Mouse (Mus musculus): ENCODE data around the gene Irf7. TPM values are rescaled to one million over a fixed set of nuclear protein-coding genes. Genes with fewer than 3 reads are reported as not detected.

Irf7 gene
- total RNA-seq, 1 experiment, result 0.67 TPM

GRCm38 (mm10) chr7:141222696-141223215 is 43.5 kb downstream of the Irf7 start:
- no peak overlapping the region for H3K9ac ChIP-seq (ENCODE audit: insufficient read depth, low read depth, low read length, poor library complexity, severe bottlenecking)
- H3K9me3 ChIP-seq (ENCODE audit: control insufficient read depth, insufficient read depth, low read depth, low read length), result no peaks in the 10 kb centered on the region
- DNase-seq (ENCODE audit: low read depth, low spot score), result no peak
- H3K36me3 ChIP-seq (ENCODE audit: control insufficient read depth, insufficient read depth, low read length, poor library complexity, severe bottlenecking), result peaks cover 10% of the 10 kb centered on the region
- in situ Hi-C loops (cut with MboI; ENCODE audit: low sequenced_read_pairs in 2 of 2, unreplicated experiment in 2 of 2), result no loop called here
- no peak for TF ChIP-seq HCFC1 (IDR thresholded peaks at IDR 0.05; ENCODE audit: borderline replicate concordance, insufficient read depth, low read length)
- no peak for TF ChIP-seq MAFK (IDR thresholded peaks at IDR 0.05; ENCODE audit: insufficient read depth, low read depth, low read length)
- H3K4me1 ChIP-seq (ENCODE audit: control insufficient read depth in 2 of 2, insufficient read depth in 2 of 2, low read length in 2 of 2, poor library complexity in 1 of 2), result peaks cover 0 to 15% of the 10 kb centered on the region in 2 experiments; a peak in 3 of 4 replicates
- no peak overlapping the region for H3K4me3 ChIP-seq (ENCODE audit: insufficient read depth in 1 of 2, low read depth in 1 of 2, low read length in 2 of 2, poor library complexity in 1 of 2, severe bottlenecking in 1 of 2)
- H3K27ac ChIP-seq (ENCODE audit: insufficient read depth, low read depth, low read length, poor library complexity, severe bottlenecking), result no peak overlapping the region

GRCm38 (mm10) chr7:141222126-141222467 is 44.2 kb downstream of the Irf7 start:
- TF ChIP-seq HCFC1 (IDR thresholded peaks at IDR 0.05; ENCODE audit: borderline replicate concordance, insufficient read depth, low read length) (no peak), MAFK (IDR thresholded peaks at IDR 0.05; ENCODE audit: insufficient read depth, low read depth, low read length) (no peak), ZC3H11A (IDR thresholded peaks at IDR 0.05; ENCODE audit: borderline replicate concordance, low read depth, low read length) (no peak), ZNF384 (IDR thresholded peaks at IDR 0.05; ENCODE audit: low read depth, low read length) (no peak), CHD2 (IDR thresholded peaks at IDR 0.05; ENCODE audit: low read depth, low read length) (no peak)
- Histone ChIP-seq H3K4me1 (ENCODE audit: control insufficient read depth in 2 of 2, insufficient read depth in 2 of 2, low read length in 2 of 2, poor library complexity in 1 of 2) (peaks cover 0 to 20% of the 10 kb centered on the region in 2 experiments; a peak in 3 of 4 replicates), H3K9ac (ENCODE audit: insufficient read depth, low read depth, low read length, poor library complexity, severe bottlenecking) (peak overlapping the region; percentile 36; the same call in 1 of the 2 replicates), H3K27ac (ENCODE audit: insufficient read depth, low read depth, low read length, poor library complexity, severe bottlenecking) (no peak overlapping the region), H3K4me3 (ENCODE audit: insufficient read depth in 1 of 2, low read depth in 1 of 2, low read length in 2 of 2, poor library complexity in 1 of 2, severe bottlenecking in 1 of 2) (peak overlapping the region; percentile 34 to 59; a peak in 3 of 4 replicates), H3K36me3 (ENCODE audit: control insufficient read depth, insufficient read depth, low read length, poor library complexity, severe bottlenecking) (peaks cover 16% of the 10 kb centered on the region), H3K9me3 (ENCODE audit: control insufficient read depth, insufficient read depth, low read depth, low read length) (no peaks in the 10 kb centered on the region)
- in situ Hi-C loops (cut with MboI; ENCODE audit: low sequenced_read_pairs in 2 of 2, unreplicated experiment in 2 of 2), result no loop called here
- no peak for DNase-seq (ENCODE audit: low read depth, low spot score)

- Histone ChIP-seq H3K9me3 (ENCODE audit: control insufficient read depth, insufficient read depth, low read depth, low read length) (no peaks in the 10 kb centered on the region), H3K36me3 (ENCODE audit: control insufficient read depth, insufficient read depth, low read length, poor library complexity, severe bottlenecking) (peaks cover 18% of the 10 kb centered on the region), H3K27ac (ENCODE audit: insufficient read depth, low read depth, low read length, poor library complexity, severe bottlenecking) (no peak overlapping the region), H3K9ac (ENCODE audit: insufficient read depth, low read depth, low read length, poor library complexity, severe bottlenecking) (peak overlapping the region; percentile 60), H3K4me3 (ENCODE audit: insufficient read depth in 1 of 2, low read depth in 1 of 2, low read length in 2 of 2, poor library complexity in 1 of 2, severe bottlenecking in 1 of 2) (peak overlapping the region; percentile 68 to 77), H3K4me1 (ENCODE audit: control insufficient read depth in 2 of 2, insufficient read depth in 2 of 2, low read length in 2 of 2, poor library complexity in 1 of 2) (peaks cover 0 to 26% of the 10 kb centered on the region in 2 experiments; a peak in 3 of 4 replicates)
- in situ Hi-C loops (cut with MboI; ENCODE audit: low sequenced_read_pairs in 2 of 2, unreplicated experiment in 2 of 2), result no loop called here
- peak; percentile 97 for DNase-seq (ENCODE audit: low read depth, low spot score)
- TF ChIP-seq ZNF384 (IDR thresholded peaks at IDR 0.05; ENCODE audit: low read depth, low read length) (no peak), CHD2 (IDR thresholded peaks at IDR 0.05; ENCODE audit: low read depth, low read length) (0 out of 2 replicates have a peak, but pooled peaks have one; percentile 12)
Measured at GRCm38 (mm10) chr7:141221249-141222125, 44.8 kb downstream of the Irf7 start.

- Histone ChIP-seq H3K27ac (ENCODE audit: insufficient read depth, low read depth, low read length, poor library complexity, severe bottlenecking) (no peak overlapping the region), H3K4me1 (ENCODE audit: control insufficient read depth in 2 of 2, insufficient read depth in 2 of 2, low read length in 2 of 2, poor library complexity in 1 of 2) (peaks cover 0 to 28% of the 10 kb centered on the region in 2 experiments; a peak in 3 of 4 replicates), H3K9me3 (ENCODE audit: control insufficient read depth, insufficient read depth, low read depth, low read length) (no peaks in the 10 kb centered on the region), H3K4me3 (ENCODE audit: insufficient read depth in 1 of 2, low read depth in 1 of 2, low read length in 2 of 2, poor library complexity in 1 of 2, severe bottlenecking in 1 of 2) (peak overlapping the region in 1 of 2 experiments; percentile 77; a peak in 2 of 4 replicates), H3K9ac (ENCODE audit: insufficient read depth, low read depth, low read length, poor library complexity, severe bottlenecking) (no peak overlapping the region), H3K36me3 (ENCODE audit: control insufficient read depth, insufficient read depth, low read length, poor library complexity, severe bottlenecking) (peaks cover 18% of the 10 kb centered on the region)
- TF ChIP-seq HCFC1 (IDR thresholded peaks at IDR 0.05; ENCODE audit: borderline replicate concordance, insufficient read depth, low read length) (no peak), ZC3H11A (IDR thresholded peaks at IDR 0.05; ENCODE audit: borderline replicate concordance, low read depth, low read length) (no peak), MAFK (IDR thresholded peaks at IDR 0.05; ENCODE audit: insufficient read depth, low read depth, low read length) (no peak), CHD2 (IDR thresholded peaks at IDR 0.05; ENCODE audit: low read depth, low read length) (no peak), ZNF384 (IDR thresholded peaks at IDR 0.05; ENCODE audit: low read depth, low read length) (no peak)
- no peak for DNase-seq (ENCODE audit: low read depth, low spot score)
- in situ Hi-C loops (cut with MboI; ENCODE audit: low sequenced_read_pairs in 2 of 2, unreplicated experiment in 2 of 2), result no loop called here
Measured at GRCm38 (mm10) chr7:141220377-141220776, 45.9 kb downstream of the Irf7 start.
